Mouse (Mus musculus): ENCODE data around the gene Pde10a. TPM values are rescaled to one million over a fixed set of nuclear protein-coding genes. Genes with fewer than 3 reads are reported as not detected.
"Not testable (repeated sequence)": the region's sequence is repeated elsewhere in the genome, so short reads cannot be mapped to it uniquely, and the experiment has no call there.

Pde10a gene
- polyA plus RNA-seq, 1 experiment from 2014 or later, result 21.5 TPM

- no peak overlapping the region for H3K4me2 ChIP-seq (replicated peaks)
- no peaks in the 10 kb centered on the region for H3K9me3 ChIP-seq
- 73% methylated on average over 3 of the region's 3 CpGs for WGBS
- no peak overlapping the region for H3K27ac ChIP-seq (replicated peaks)
- no peak overlapping the region for H3K9ac ChIP-seq (replicated peaks)
- H3K4me1 ChIP-seq, result no peaks in the 10 kb centered on the region
- no peak overlapping the region for H3K4me3 ChIP-seq
- H3K36me3 ChIP-seq, result no peaks in the 10 kb centered on the region
- no peaks in the 10 kb centered on the region for H3K27me3 ChIP-seq
- ATAC-seq (replicated peaks), result no peak
Observed at GRCm38 (mm10) chr17:8688096-8688495, 162.9 kb downstream of the Pde10a start.

GRCm38 (mm10) chr17:8698265-8698664, 173.1 kb downstream of the Pde10a start:
- Histone ChIP-seq H3K4me3 (no peak overlapping the region), H3K36me3 (no peaks in the 10 kb centered on the region), H3K27me3 (no peaks in the 10 kb centered on the region), H3K9me3 (no peaks in the 10 kb centered on the region), H3K4me2 (replicated peaks) (no peak overlapping the region), H3K4me1 (no peaks in the 10 kb centered on the region; the same call in 1 of the 2 replicates), H3K27ac (replicated peaks) (no peak overlapping the region), H3K9ac (replicated peaks) (no peak overlapping the region)
- ATAC-seq (replicated peaks), result no peak
- 90% methylated on average over 1 of the region's 1 CpGs for WGBS

- Histone ChIP-seq H3K4me1 (no peaks in the 10 kb centered on the region; the same call in 1 of the 2 replicates), H3K9ac (replicated peaks) (no peak overlapping the region), H3K4me2 (replicated peaks) (no peak overlapping the region), H3K9me3 (no peaks in the 10 kb centered on the region), H3K4me3 (no peak overlapping the region), H3K36me3 (no peaks in the 10 kb centered on the region), H3K27ac (replicated peaks) (no peak overlapping the region), H3K27me3 (no peaks in the 10 kb centered on the region)
- WGBS, result 71% methylated on average over 3 of the region's 3 CpGs
- ATAC-seq (replicated peaks), result no peak
Observed at GRCm38 (mm10) chr17:8698793-8699192, 173.6 kb downstream of the Pde10a start.

- whole genome bisulfite sequencing, result 73% methylated on average over 7 of the region's 7 CpGs
- H3K36me3 ChIP-seq, result no peaks in the 10 kb centered on the region
- H3K9me3 ChIP-seq, result no peaks in the 10 kb centered on the region
- no peaks in the 10 kb centered on the region for H3K27me3 ChIP-seq
- H3K4me1 ChIP-seq, result no peaks in the 10 kb centered on the region; the same call in 1 of the 2 replicates
- no peak for ATAC-seq (replicated peaks)
- no peak overlapping the region for H3K9ac ChIP-seq (replicated peaks)
- H3K4me3 ChIP-seq, result no peak overlapping the region
- no peak overlapping the region for H3K27ac ChIP-seq (replicated peaks)
- no peak overlapping the region for H3K4me2 ChIP-seq (replicated peaks)
Observed at GRCm38 (mm10) chr17:8701096-8701495, 175.9 kb downstream of the Pde10a start.

GRCm38 (mm10) chr17:8702503-8702902, 177.3 kb downstream of the Pde10a start:
- Histone ChIP-seq H3K4me3 (no peak overlapping the region), H3K27ac (replicated peaks) (peak overlapping the region; percentile 62), H3K9me3 (no peaks in the 10 kb centered on the region), H3K36me3 (no peaks in the 10 kb centered on the region), H3K9ac (replicated peaks) (no peak overlapping the region), H3K4me1 (no peaks in the 10 kb centered on the region; the same call in 1 of the 2 replicates), H3K27me3 (no peaks in the 10 kb centered on the region), H3K4me2 (replicated peaks) (no peak overlapping the region)
- peak; percentile 92 for ATAC-seq (replicated peaks)
- WGBS, result 67% methylated on average over 5 of the region's 5 CpGs

GRCm38 (mm10) chr17:8708006-8708405, 182.8 kb downstream of the Pde10a start:
- H3K36me3 ChIP-seq, result no peaks in the 10 kb centered on the region
- no peaks in the 10 kb centered on the region for H3K27me3 ChIP-seq
- no peaks in the 10 kb centered on the region; the same call in 1 of the 2 replicates for H3K4me1 ChIP-seq
- H3K9me3 ChIP-seq, result no peaks in the 10 kb centered on the region
- H3K27ac ChIP-seq (replicated peaks), result no peak overlapping the region
- ATAC-seq (replicated peaks), result no peak
- no peak overlapping the region for H3K4me2 ChIP-seq (replicated peaks)
- H3K4me3 ChIP-seq, result no peak overlapping the region
- H3K9ac ChIP-seq (replicated peaks), result no peak overlapping the region

- not testable (repeated sequence) for H3K4me2 ChIP-seq (replicated peaks); H3K4me3 ChIP-seq; H3K27me3 ChIP-seq; H3K36me3 ChIP-seq; H3K9ac ChIP-seq (replicated peaks); H3K9me3 ChIP-seq; H3K4me1 ChIP-seq; ATAC-seq (replicated peaks); H3K27ac ChIP-seq (replicated peaks)
- 88% methylated on average over 2 of the region's 2 CpGs for WGBS
Observed at GRCm38 (mm10) chr17:8712734-8713133, 187.6 kb downstream of the Pde10a start.

- Histone ChIP-seq H3K9ac (replicated peaks) (no peak overlapping the region), H3K4me3 (no peak overlapping the region), H3K27ac (replicated peaks) (no peak overlapping the region), H3K27me3 (no peaks in the 10 kb centered on the region), H3K9me3 (no peaks in the 10 kb centered on the region), H3K4me2 (replicated peaks) (no peak overlapping the region), H3K4me1 (peaks cover 10% of the 10 kb centered on the region), H3K36me3 (no peaks in the 10 kb centered on the region)
- no peak for ATAC-seq (replicated peaks)
- WGBS, result 41% methylated on average over 10 of the region's 10 CpGs
Observed at GRCm38 (mm10) chr17:8720961-8721360, 195.8 kb downstream of the Pde10a start.

GRCm38 (mm10) chr17:8724464-8724974, 199.3 kb downstream of the Pde10a start:
- H3K27ac ChIP-seq (replicated peaks), result no peak overlapping the region
- no peaks in the 10 kb centered on the region for H3K27me3 ChIP-seq
- H3K4me1 ChIP-seq, result peaks cover 10% of the 10 kb centered on the region
- H3K36me3 ChIP-seq, result no peaks in the 10 kb centered on the region
- WGBS, result 88% methylated on average over 8 of the region's 8 CpGs
- ATAC-seq (replicated peaks), result no peak
- no peak overlapping the region for H3K9ac ChIP-seq (replicated peaks)
- no peak overlapping the region for H3K4me3 ChIP-seq
- no peak overlapping the region for H3K4me2 ChIP-seq (replicated peaks)
- no peaks in the 10 kb centered on the region for H3K9me3 ChIP-seq

GRCm38 (mm10) chr17:8728646-8729045, 203.5 kb downstream of the Pde10a start:
- Histone ChIP-seq H3K27ac (replicated peaks) (no peak overlapping the region), H3K4me1 (no peaks in the 10 kb centered on the region), H3K36me3 (no peaks in the 10 kb centered on the region), H3K9ac (replicated peaks) (no peak overlapping the region), H3K4me3 (no peak overlapping the region), H3K4me2 (replicated peaks) (no peak overlapping the region), H3K27me3 (no peaks in the 10 kb centered on the region), H3K9me3 (no peaks in the 10 kb centered on the region)
- ATAC-seq (replicated peaks), result no peak
- WGBS, result 43% methylated on average over 7 of the region's 7 CpGs

- no peak overlapping the region for H3K4me3 ChIP-seq
- no peaks in the 10 kb centered on the region for H3K4me1 ChIP-seq
- no peak overlapping the region for H3K9ac ChIP-seq (replicated peaks)
- 81% methylated on average over 7 of the region's 7 CpGs for whole genome bisulfite sequencing
- no peak overlapping the region for H3K4me2 ChIP-seq (replicated peaks)
- no peak overlapping the region for H3K27ac ChIP-seq (replicated peaks)
- no peaks in the 10 kb centered on the region for H3K36me3 ChIP-seq
- H3K9me3 ChIP-seq, result no peaks in the 10 kb centered on the region
- ATAC-seq (replicated peaks), result no peak
- H3K27me3 ChIP-seq, result no peaks in the 10 kb centered on the region
Observed at GRCm38 (mm10) chr17:8729808-8730207, 204.6 kb downstream of the Pde10a start.

GRCm38 (mm10) chr17:8731073-8731472, 205.9 kb downstream of the Pde10a start:
- no peak for ATAC-seq (replicated peaks)
- WGBS, result 51% methylated on average over 6 of the region's 6 CpGs
- Histone ChIP-seq H3K36me3 (no peaks in the 10 kb centered on the region), H3K27me3 (no peaks in the 10 kb centered on the region), H3K9ac (replicated peaks) (no peak overlapping the region), H3K9me3 (no peaks in the 10 kb centered on the region), H3K4me2 (replicated peaks) (no peak overlapping the region), H3K4me3 (no peak overlapping the region), H3K27ac (replicated peaks) (no peak overlapping the region), H3K4me1 (no peaks in the 10 kb centered on the region)

GRCm38 (mm10) chr17:8736259-8736658, 211.1 kb downstream of the Pde10a start:
- no peak overlapping the region for H3K27ac ChIP-seq (replicated peaks)
- H3K4me1 ChIP-seq, result no peaks in the 10 kb centered on the region
- ATAC-seq (replicated peaks), result peak; percentile 82
- H3K27me3 ChIP-seq, result no peaks in the 10 kb centered on the region
- H3K36me3 ChIP-seq, result no peaks in the 10 kb centered on the region
- H3K9ac ChIP-seq (replicated peaks), result no peak overlapping the region
- H3K4me2 ChIP-seq (replicated peaks), result no peak overlapping the region
- no peak overlapping the region for H3K4me3 ChIP-seq
- no peaks in the 10 kb centered on the region for H3K9me3 ChIP-seq
- WGBS, result 38% methylated on average over 6 of the region's 6 CpGs
